Mouse (Mus musculus) bone marrow macrophage, adult 2 months (primary cell): Measurements from ENCODE around the gene Dhx35.

ENCODE experiments used
- CTCF ChIP-seq: IDR thresholded peaks from 2 replicates; pipeline ENCODE4 v1.5.1; 2012; ENCODE audit warnings: low read depth, mild to moderate bottlenecking, low read length, moderate library complexity
- POLR2A ChIP-seq: IDR thresholded peaks from 2 replicates; pipeline ENCODE4 v1.6.1; 2012; ENCODE audit warnings: mild to moderate bottlenecking, low read depth, low read length, borderline replicate concordance

GRCm38 (mm10) chr2:158795043-158795442 is 436 bp downstream of the Dhx35 start:
- no peak for TF ChIP-seq CTCF
- no peak for TF ChIP-seq POLR2A
